Mouse (Mus musculus): ENCODE measurements around the gene Idh2. TPM values are rescaled to one million over a fixed set of nuclear protein-coding genes. Genes with fewer than 3 reads are reported as not detected.

Gene Idh2
- polyA plus RNA-seq (2014; fragmentation: Nextera tagmentation; extraction: Ambion mirVana), result 315 and 338 TPM in 2 replicates

GRCm38 (mm10) chr7:80115224-80115590 lies at the start of gene Idh2:
Gene Idh2 (minus strand): TSS chr7:80115392.
- Histone ChIP-seq H3K9me3 (replicated peaks; ENCODE audit: control insufficient read depth, low read length) (no peaks in the 10 kb centered on the region), H3K9ac (ENCODE audit: low read length) (peak within 1 kb of the TSS; percentile 96), H3K27me3 (replicated peaks; ENCODE audit: control insufficient read depth, insufficient read depth, low read length) (no peaks in the 10 kb centered on the region), H3K4me2 (ENCODE audit: low read length) (peak within 1 kb of the TSS; percentile 77), H3K36me3 (ENCODE audit: control insufficient read depth, insufficient read depth, low read length) (peaks cover 3% of the 10 kb centered on the region; the same call in 1 of the 2 replicates), H3K4me3 (ENCODE audit: low read depth, low read length) (peak within 1 kb of the TSS; percentile 89), H3K27ac (ENCODE audit: low read depth, low read length) (peak within 1 kb of the TSS; percentile 97), H3K4me1 (ENCODE audit: control insufficient read depth, insufficient read depth, low read length) (peaks cover 24% of the 10 kb centered on the region)
- ATAC-seq, result peak; percentile 95
- 0% methylated on average over 28 of the region's 29 CpGs for WGBS
- peak; percentile 93 for DNase-seq (ENCODE audit: low spot score)

GRCm38 (mm10) chr7:80160945-80161306 lies 45.7 kb upstream of the Idh2 start:
- no peaks in the 10 kb centered on the region for H3K36me3 ChIP-seq (ENCODE audit: control insufficient read depth, insufficient read depth, low read length)
- no peak overlapping the region for H3K4me3 ChIP-seq (ENCODE audit: low read depth, low read length)
- ATAC-seq (no peak), DNase-seq (ENCODE audit: low spot score) (no peak)
- WGBS, result 76% methylated on average over 8 of the region's 8 CpGs
- no peaks in the 10 kb centered on the region for H3K4me1 ChIP-seq (ENCODE audit: control insufficient read depth, insufficient read depth, low read length)
- H3K9me3 ChIP-seq (replicated peaks; ENCODE audit: control insufficient read depth, low read length), result no peaks in the 10 kb centered on the region
- H3K27ac ChIP-seq (ENCODE audit: low read depth, low read length), result no peak overlapping the region
- H3K27me3 ChIP-seq (replicated peaks; ENCODE audit: control insufficient read depth, insufficient read depth, low read length), result no peaks in the 10 kb centered on the region
- H3K9ac ChIP-seq (ENCODE audit: low read length), result no peak overlapping the region
- H3K4me2 ChIP-seq (ENCODE audit: low read length), result no peak overlapping the region

GRCm38 (mm10) chr7:80160293-80160944 lies 45.2 kb upstream of the Idh2 start:
- 63% methylated on average over 7 of the region's 7 CpGs for WGBS

GRCm38 (mm10) chr7:80158496-80159268 lies 43.5 kb upstream of the Idh2 start:
- H3K36me3 ChIP-seq (ENCODE audit: control insufficient read depth, insufficient read depth, low read length), result no peaks in the 10 kb centered on the region
- no peaks in the 10 kb centered on the region for H3K4me1 ChIP-seq (ENCODE audit: control insufficient read depth, insufficient read depth, low read length)
- no peaks in the 10 kb centered on the region for H3K27me3 ChIP-seq (replicated peaks; ENCODE audit: control insufficient read depth, insufficient read depth, low read length)
- no peaks in the 10 kb centered on the region for H3K9me3 ChIP-seq (replicated peaks; ENCODE audit: control insufficient read depth, low read length)
- H3K4me2 ChIP-seq (ENCODE audit: low read length), result no peak overlapping the region
- WGBS, result 89% methylated on average over 8 of the region's 8 CpGs
- no peak overlapping the region for H3K9ac ChIP-seq (ENCODE audit: low read length)
- ATAC-seq (no peak), DNase-seq (ENCODE audit: low spot score) (no peak)
- H3K4me3 ChIP-seq (ENCODE audit: low read depth, low read length), result no peak overlapping the region
- no peak overlapping the region for H3K27ac ChIP-seq (ENCODE audit: low read depth, low read length)

More at GRCm38 (mm10) chr7:80160293-80160944, 45.2 kb upstream of the Idh2 start:
- no peak overlapping the region for H3K4me3 ChIP-seq (ENCODE audit: low read depth, low read length)
- no peaks in the 10 kb centered on the region for H3K36me3 ChIP-seq (ENCODE audit: control insufficient read depth, insufficient read depth, low read length)
- no peaks in the 10 kb centered on the region for H3K27me3 ChIP-seq (replicated peaks; ENCODE audit: control insufficient read depth, insufficient read depth, low read length)
- ATAC-seq (no peak), DNase-seq (ENCODE audit: low spot score) (no peak)
- H3K27ac ChIP-seq (ENCODE audit: low read depth, low read length), result no peak overlapping the region
- no peaks in the 10 kb centered on the region for H3K4me1 ChIP-seq (ENCODE audit: control insufficient read depth, insufficient read depth, low read length)
- H3K9me3 ChIP-seq (replicated peaks; ENCODE audit: control insufficient read depth, low read length), result no peaks in the 10 kb centered on the region
- no peak overlapping the region for H3K9ac ChIP-seq (ENCODE audit: low read length)
- no peak overlapping the region for H3K4me2 ChIP-seq (ENCODE audit: low read length)

GRCm38 (mm10) chr7:80156711-80157227 lies 41.6 kb upstream of the Idh2 start:
- no peaks in the 10 kb centered on the region for H3K4me1 ChIP-seq (ENCODE audit: control insufficient read depth, insufficient read depth, low read length)
- no peak overlapping the region for H3K4me2 ChIP-seq (ENCODE audit: low read length)
- no peak for ATAC-seq
- 52% methylated on average over 13 of the region's 13 CpGs for WGBS
- H3K9ac ChIP-seq (ENCODE audit: low read length), result no peak overlapping the region
- H3K9me3 ChIP-seq (replicated peaks; ENCODE audit: control insufficient read depth, low read length), result no peaks in the 10 kb centered on the region
- no peak overlapping the region for H3K4me3 ChIP-seq (ENCODE audit: low read depth, low read length)
- peak; percentile 70 for DNase-seq (ENCODE audit: low spot score)
- no peak overlapping the region for H3K27ac ChIP-seq (ENCODE audit: low read depth, low read length)
- no peaks in the 10 kb centered on the region for H3K27me3 ChIP-seq (replicated peaks; ENCODE audit: control insufficient read depth, insufficient read depth, low read length)
- H3K36me3 ChIP-seq (ENCODE audit: control insufficient read depth, insufficient read depth, low read length), result no peaks in the 10 kb centered on the region

GRCm38 (mm10) chr7:80154689-80155088 lies 39.5 kb upstream of the Idh2 start:
- 83% methylated on average over 3 of the region's 3 CpGs for WGBS
- Histone ChIP-seq H3K9me3 (replicated peaks; ENCODE audit: control insufficient read depth, low read length) (no peaks in the 10 kb centered on the region), H3K27ac (ENCODE audit: low read depth, low read length) (no peak overlapping the region), H3K27me3 (replicated peaks; ENCODE audit: control insufficient read depth, insufficient read depth, low read length) (no peaks in the 10 kb centered on the region), H3K9ac (ENCODE audit: low read length) (no peak overlapping the region), H3K36me3 (ENCODE audit: control insufficient read depth, insufficient read depth, low read length) (no peaks in the 10 kb centered on the region), H3K4me3 (ENCODE audit: low read depth, low read length) (no peak overlapping the region), H3K4me2 (ENCODE audit: low read length) (no peak overlapping the region), H3K4me1 (ENCODE audit: control insufficient read depth, insufficient read depth, low read length) (no peaks in the 10 kb centered on the region)
- ATAC-seq (no peak), DNase-seq (ENCODE audit: low spot score) (no peak)

- Histone ChIP-seq H3K9me3 (replicated peaks; ENCODE audit: control insufficient read depth, low read length) (no peaks in the 10 kb centered on the region), H3K36me3 (ENCODE audit: control insufficient read depth, insufficient read depth, low read length) (no peaks in the 10 kb centered on the region), H3K4me1 (ENCODE audit: control insufficient read depth, insufficient read depth, low read length) (peaks cover 5% of the 10 kb centered on the region; the same call in 1 of the 2 replicates), H3K4me2 (ENCODE audit: low read length) (no peak overlapping the region), H3K9ac (ENCODE audit: low read length) (no peak overlapping the region), H3K27ac (ENCODE audit: low read depth, low read length) (no peak overlapping the region), H3K4me3 (ENCODE audit: low read depth, low read length) (no peak overlapping the region), H3K27me3 (replicated peaks; ENCODE audit: control insufficient read depth, insufficient read depth, low read length) (no peaks in the 10 kb centered on the region)
- DNase-seq (ENCODE audit: low spot score) (no peak), ATAC-seq (no peak)
- WGBS, result 90% methylated on average over 8 of the region's 8 CpGs
Measured at GRCm38 (mm10) chr7:80152756-80153155, 37.6 kb upstream of the Idh2 start.

GRCm38 (mm10) chr7:80152152-80152551 lies 37.0 kb upstream of the Idh2 start:
- Histone ChIP-seq H3K9me3 (replicated peaks; ENCODE audit: control insufficient read depth, low read length) (no peaks in the 10 kb centered on the region), H3K4me2 (ENCODE audit: low read length) (no peak overlapping the region), H3K4me1 (ENCODE audit: control insufficient read depth, insufficient read depth, low read length) (peaks cover 5% of the 10 kb centered on the region; the same call in 1 of the 2 replicates), H3K4me3 (ENCODE audit: low read depth, low read length) (no peak overlapping the region), H3K36me3 (ENCODE audit: control insufficient read depth, insufficient read depth, low read length) (no peaks in the 10 kb centered on the region), H3K9ac (ENCODE audit: low read length) (no peak overlapping the region), H3K27me3 (replicated peaks; ENCODE audit: control insufficient read depth, insufficient read depth, low read length) (no peaks in the 10 kb centered on the region), H3K27ac (ENCODE audit: low read depth, low read length) (no peak overlapping the region)
- WGBS, result 69% methylated on average over 6 of the region's 6 CpGs
- DNase-seq (ENCODE audit: low spot score) (no peak), ATAC-seq (no peak)

- Histone ChIP-seq H3K4me1 (ENCODE audit: control insufficient read depth, insufficient read depth, low read length) (peaks cover 5% of the 10 kb centered on the region; the same call in 1 of the 2 replicates), H3K9ac (ENCODE audit: low read length) (no peak overlapping the region; the same call in 1 of the 2 replicates), H3K4me3 (ENCODE audit: low read depth, low read length) (no peak overlapping the region), H3K36me3 (ENCODE audit: control insufficient read depth, insufficient read depth, low read length) (no peaks in the 10 kb centered on the region), H3K27me3 (replicated peaks; ENCODE audit: control insufficient read depth, insufficient read depth, low read length) (no peaks in the 10 kb centered on the region), H3K27ac (ENCODE audit: low read depth, low read length) (peak overlapping the region; percentile 76), H3K4me2 (ENCODE audit: low read length) (peak overlapping the region; percentile 28), H3K9me3 (replicated peaks; ENCODE audit: control insufficient read depth, low read length) (no peaks in the 10 kb centered on the region)
- DNase-seq (ENCODE audit: low spot score) (peak; percentile 90), ATAC-seq (peak; percentile 87)
- 24% methylated on average over 9 of the region's 9 CpGs for WGBS
Measured at GRCm38 (mm10) chr7:80149356-80149755, 34.2 kb upstream of the Idh2 start.

Data from forebrain, embryonic 14.5 days (tissue).